Mouse (Mus musculus) CH12.LX (cell line): ENCODE measurements around the gene Cd3e. TPM values are rescaled to one million over a fixed set of nuclear protein-coding genes. Genes with fewer than 3 reads are reported as not detected.
A peak's percentile ranks its signal among the peaks of the same experiment; 100 is the strongest.

Experiments used
- DNase-seq: peaks from one replicate; pipeline ENCODE4 v3.0.0-alpha.2; 2013; ENCODE audit errors: extremely low read depth
- H3K27ac ChIP-seq: 2 replicates; pipeline ENCODE4 v1.5.1; 2012; ENCODE audit warnings: low read depth, mild to moderate bottlenecking, control low read depth, moderate library complexity; ENCODE audit not compliant: insufficient read depth
- H3K27me3 ChIP-seq: replicated peaks from 2 replicates; pipeline ENCODE3; 2012; ENCODE audit warnings: inconsistent platforms
- H3K36me3 ChIP-seq, 2 experiments: replicated peaks in 1 of 2; 2 replicates each; pipeline versions ENCODE3 to v1.6.1; 2012; ENCODE audit warnings: inconsistent platforms in 1 of 2, low read length in 1 of 2, mild to moderate bottlenecking in 1 of 2, mixed read lengths in 1 of 2, moderate library complexity in 1 of 2; ENCODE audit not compliant: control insufficient read depth in 1 of 2, insufficient read depth in 1 of 2
- H3K4me1 ChIP-seq, 2 experiments: 2 replicates each; pipeline ENCODE4 v1.6.1; 2012; ENCODE audit warnings: inconsistent platforms in 1 of 2, moderate library complexity in 1 of 2; ENCODE audit not compliant: insufficient read depth in 2 of 2, control insufficient read depth in 1 of 2
- H3K4me2 ChIP-seq: 2 replicates; pipeline ENCODE4 v1.6.1; 2012; ENCODE audit warnings: low read depth, mild to moderate bottlenecking, control low read depth; ENCODE audit not compliant: poor library complexity, insufficient read depth, severe bottlenecking
- H3K4me3 ChIP-seq, 3 experiments: fragments of 150-350 bp in 1 of 3; sonication (generic) in 1 of 3; replicated peaks in 1 of 3; 2 replicates each; pipeline versions ENCODE3 to v1.5.1; 2011 to 2012; ENCODE audit warnings: low read depth in 2 of 3, low read length in 2 of 3, mild to moderate bottlenecking in 2 of 3, moderate library complexity in 2 of 3, control low read depth in 1 of 3, improper control_type of control experiment in 1 of 3, inconsistent platforms in 1 of 3, mixed read lengths in 1 of 3; ENCODE audit not compliant: poor library complexity in 1 of 3
- H3K79me2 ChIP-seq: replicated peaks from 2 replicates; pipeline ENCODE4 v1.6.1; 2012; ENCODE audit warnings: mild to moderate bottlenecking, moderate library complexity; ENCODE audit not compliant: control insufficient read depth, poor library complexity, insufficient read depth, severe bottlenecking; ENCODE audit errors: extremely low read depth
- H3K9ac ChIP-seq: 2 replicates; pipeline ENCODE4 v1.6.1; 2012; ENCODE audit warnings: low read depth, mild to moderate bottlenecking, control low read depth, moderate library complexity; ENCODE audit not compliant: insufficient read depth
- H3K9me3 ChIP-seq: replicated peaks from 2 replicates; pipeline ENCODE3; 2012; ENCODE audit warnings: low read length, inconsistent platforms, mixed read lengths
- BHLHE40 ChIP-seq: IDR thresholded peaks from 2 replicates; pipeline ENCODE4 v1.6.1; 2011; ENCODE audit warnings: mild to moderate bottlenecking, low read depth, low read length, improper control_type of control experiment
- CHD2 ChIP-seq: IDR thresholded peaks from 2 replicates; pipeline ENCODE4 v1.6.1; 2011; ENCODE audit warnings: low read length, improper control_type of control experiment
- E2F4 ChIP-seq: IDR thresholded peaks from 2 replicates; pipeline ENCODE4 v1.6.1; 2011; ENCODE audit warnings: low read depth, low read length, improper control_type of control experiment; ENCODE audit not compliant: insufficient replicate concordance
- ELF1 ChIP-seq: IDR thresholded peaks from 2 replicates; pipeline ENCODE4 v1.6.1; 2014; ENCODE audit warnings: low read depth, mild to moderate bottlenecking, inconsistent platforms, low read length, improper control_type of control experiment
- ETS1 ChIP-seq: conservative IDR thresholded peaks from 2 replicates; pipeline ENCODE4 v1.6.1; 2012; ENCODE audit warnings: low read depth, mild to moderate bottlenecking, inconsistent platforms, low read length, improper control_type of control experiment, moderate library complexity
- HCFC1 ChIP-seq: IDR thresholded peaks from 2 replicates; pipeline ENCODE4 v1.6.1; 2012; ENCODE audit warnings: low read depth, mild to moderate bottlenecking, inconsistent platforms, low read length, improper control_type of control experiment
- IRF4 ChIP-seq: IDR thresholded peaks from 2 replicates; pipeline ENCODE4 v1.6.1; 2014; ENCODE audit warnings: low read depth, mild to moderate bottlenecking, inconsistent platforms, low read length, improper control_type of control experiment
- JUN ChIP-seq: IDR thresholded peaks from 2 replicates; pipeline ENCODE4 v1.6.1; 2011; ENCODE audit warnings: low read depth, mild to moderate bottlenecking, low read length, improper control_type of control experiment, moderate library complexity; ENCODE audit not compliant: insufficient read depth
- JUND ChIP-seq: conservative IDR thresholded peaks from 2 replicates; pipeline ENCODE4 v1.6.1; 2011; ENCODE audit warnings: low read depth, low read length, improper control_type of control experiment
- KAT2A ChIP-seq: IDR thresholded peaks from 2 replicates; pipeline ENCODE4 v1.6.1; 2012; ENCODE audit warnings: low read length, improper control_type of control experiment, inconsistent platforms; ENCODE audit not compliant: insufficient replicate concordance
- MAX ChIP-seq: IDR thresholded peaks from 2 replicates; pipeline ENCODE4 v1.6.1; 2011; ENCODE audit warnings: low read length, improper control_type of control experiment
- MAZ ChIP-seq: IDR thresholded peaks from 2 replicates; pipeline ENCODE4 v1.6.1; 2012; ENCODE audit warnings: low read depth, mild to moderate bottlenecking, inconsistent platforms, low read length, improper control_type of control experiment, moderate library complexity
- MXI1 ChIP-seq: IDR thresholded peaks from 2 replicates; pipeline ENCODE4 v1.6.1; 2011; ENCODE audit warnings: mild to moderate bottlenecking, low read depth, low read length, improper control_type of control experiment
- MYC ChIP-seq: IDR thresholded peaks from 2 replicates; pipeline ENCODE4 v1.6.1; 2011; ENCODE audit warnings: low read depth, mild to moderate bottlenecking, improper control_type of control experiment, low read length
- NELFE ChIP-seq: IDR thresholded peaks from 2 replicates; pipeline ENCODE4 v1.6.1; 2011; ENCODE audit warnings: low read depth, low read length, improper control_type of control experiment
- NRF1 ChIP-seq: IDR thresholded peaks from 2 replicates; pipeline ENCODE4 v1.6.1; 2014; ENCODE audit warnings: low read depth, mild to moderate bottlenecking, inconsistent platforms, low read length, improper control_type of control experiment, moderate library complexity
- POLR2A ChIP-seq: IDR thresholded peaks from 2 replicates; pipeline ENCODE4 v1.6.1; 2011; ENCODE audit warnings: low read depth, mild to moderate bottlenecking, improper control_type of control experiment, low read length
- RAD21 ChIP-seq: IDR thresholded peaks from 2 replicates; pipeline ENCODE4 v1.6.1; 2011; ENCODE audit warnings: low read depth, mild to moderate bottlenecking, low read length, improper control_type of control experiment, moderate library complexity
- RCOR1 ChIP-seq: conservative IDR thresholded peaks from 2 replicates; pipeline ENCODE4 v1.6.1; 2012; ENCODE audit warnings: low read depth, mild to moderate bottlenecking, inconsistent platforms, low read length, improper control_type of control experiment
- SIN3A ChIP-seq: IDR thresholded peaks from 2 replicates; pipeline ENCODE4 v1.6.1; 2012; ENCODE audit warnings: low read length, improper control_type of control experiment, inconsistent platforms
- TBP ChIP-seq: conservative IDR thresholded peaks from 2 replicates; pipeline ENCODE4 v1.6.1; 2011; ENCODE audit warnings: low read depth, low read length, improper control_type of control experiment
- TCF12 ChIP-seq: IDR thresholded peaks from 2 replicates; pipeline ENCODE4 v1.6.1; 2014; ENCODE audit warnings: low read depth, mild to moderate bottlenecking, inconsistent platforms, low read length, improper control_type of control experiment
- USF1 ChIP-seq: IDR thresholded peaks from 2 replicates; pipeline ENCODE4 v1.6.1; 2014; ENCODE audit warnings: low read depth, mild to moderate bottlenecking, inconsistent platforms, low read length, improper control_type of control experiment
- ZC3H11A ChIP-seq: IDR thresholded peaks from 2 replicates; pipeline ENCODE4 v1.6.1; 2012; ENCODE audit warnings: low read depth, mild to moderate bottlenecking, inconsistent platforms, low read length, improper control_type of control experiment
- ZNF384 ChIP-seq: IDR thresholded peaks from 2 replicates; pipeline ENCODE4 v1.6.1; 2012; ENCODE audit warnings: low read depth, low read length, improper control_type of control experiment, inconsistent platforms
- dilution Hi-C: fragments of 300-500 bp; cut with MboI; formaldehyde crosslinking; loops from 2 replicates; pipeline ENCODE4 v1.14.3; 2020; ENCODE audit warnings: low sequenced_read_pairs; ENCODE audit not compliant: extremely low pct_unique_long_range_greater_than_20kb, extremely low pct_ligation_motif_present
- in situ Hi-C: fragments of 300-500 bp; cut with MboI; formaldehyde crosslinking; loops from 3 replicates; pipeline ENCODE4 v1.14.3; 2019; ENCODE audit warnings: low sequenced_read_pairs, low pct_ligation_motif_present, low pct_unique_long_range_greater_than_20kb, mixed read lengths
- polyA plus RNA-seq: library from polyadenylated mRNA; unstranded; fragments of >175 nt; gene quantifications from 2 replicates; pipeline ENCODE4 v1.2.1, GENCODE M21; 2012; ENCODE audit warnings: low read depth; ENCODE audit not compliant: insufficient read length
- total RNA-seq, 2 experiments: library from RNA; depleted of rRNA; stranded (reverse); fragments of 300-350 nt in 1 of 2; fragments of >200 nt in 1 of 2; gene quantifications; 2 replicates each; pipeline ENCODE4 v1.2.3; 2012 to 2014

The Cd3e gene
- total and polyA plus RNA-seq, 3 experiments, result not detected

DNA sequence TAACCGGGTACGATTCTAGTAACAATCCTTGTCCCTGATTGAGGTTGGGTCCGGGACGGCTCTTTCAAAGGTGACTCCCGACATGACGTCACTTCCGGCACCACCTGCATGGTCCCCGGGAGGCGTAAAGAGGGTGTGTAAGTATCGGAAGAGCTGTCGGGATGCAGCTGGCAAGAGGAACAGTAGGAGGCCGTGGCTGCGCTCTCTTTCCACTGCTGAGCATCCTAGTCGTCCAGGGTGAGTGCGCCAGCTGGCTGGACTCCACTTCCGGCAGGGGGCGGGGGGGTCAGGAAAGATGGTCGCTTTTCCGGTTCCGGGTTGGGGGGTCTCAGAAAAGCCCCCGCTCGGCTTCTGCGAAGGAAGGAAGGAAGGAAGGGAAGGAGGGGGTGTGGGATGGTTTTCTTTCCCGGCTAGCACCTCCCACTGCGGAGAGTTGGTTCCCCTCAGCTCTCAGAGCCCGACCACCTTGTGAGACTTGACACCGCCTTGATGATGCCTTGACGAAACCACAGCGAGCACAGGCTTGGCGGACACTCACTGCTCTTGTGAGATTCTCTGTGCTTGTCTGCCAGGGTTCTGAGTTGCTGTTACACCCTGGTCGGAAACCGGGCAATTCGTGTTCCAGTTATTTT, 45.8 kb upstream of the Cd3e start, which contains the start of gene Mpzl3:
Gene Mpzl3, plus strand, starts transcription at position 105 of the 632 bp plus-strand sequence.
- peak within 1 kb of the TSS; percentile 83 for H3K9ac ChIP-seq
- H3K27me3 ChIP-seq, result no peaks in the 10 kb centered on the region
- peaks cover 5 to 18% of the 10 kb centered on the region in 2 experiments for H3K4me1 ChIP-seq
- H3K36me3 ChIP-seq, result no peaks in the 10 kb centered on the region
- H3K4me3 ChIP-seq, result peak within 1 kb of the TSS; percentile 54 to 70 (median 70)
- dilution Hi-C loops (no loop called here), in situ Hi-C loops (no loop called here)
- H3K79me2 ChIP-seq, result 0 out of 2 replicates have a peak, but pooled peaks cover 3% of the 10 kb centered on the region
- peak; percentile 34 for TF ChIP-seq ETS1
- TF ChIP-seq ELF1, result peak; percentile 91
- no peak for TF ChIP-seq E2F4
- TF ChIP-seq RCOR1, result peak; percentile 68; the same call in 1 of the 2 replicates
- peak; percentile 81 for TF ChIP-seq TBP
- TF ChIP-seq USF1, result no peak
- TF ChIP-seq IRF4, result peak; percentile 52
- no peak for TF ChIP-seq ZNF384
- peak; percentile 88 for TF ChIP-seq JUND
- TF ChIP-seq BHLHE40, result 0 out of 2 replicates have a peak, but pooled peaks have one; percentile 25
- 0 out of 2 replicates have a peak, but pooled peaks have one; percentile 36 for TF ChIP-seq MYC
- peak; percentile 53 for TF ChIP-seq MAX
- peak; percentile 75 for TF ChIP-seq TCF12
- TF ChIP-seq RAD21, result no peak; the same call in 1 of the 2 replicates
- TF ChIP-seq SIN3A, result peak; percentile 86
- peak; percentile 69; the same call in 1 of the 2 replicates for TF ChIP-seq MXI1
- TF ChIP-seq KAT2A, result peak; percentile 82; the same call in 1 of the 2 replicates
- TF ChIP-seq ZC3H11A, result no peak
- TF ChIP-seq NRF1, result 0 out of 2 replicates have a peak, but pooled peaks have one; percentile 22
- TF ChIP-seq HCFC1, result peak; percentile 89
- TF ChIP-seq MAZ, result peak; percentile 91; the same call in 1 of the 2 replicates
- TF ChIP-seq CHD2, result peak; percentile 88
- TF ChIP-seq NELFE, result no peak; the same call in 1 of the 2 replicates
- peak; percentile 60; the same call in 1 of the 2 replicates for TF ChIP-seq JUN
- peak; percentile 56 for TF ChIP-seq POLR2A
- peak; percentile 93 for DNase-seq
- peak within 1 kb of the TSS; percentile 91 for H3K27ac ChIP-seq
- H3K9me3 ChIP-seq, result no peaks in the 10 kb centered on the region
- H3K4me2 ChIP-seq, result peak within 1 kb of the TSS; percentile 37; the same call in 1 of the 2 replicates
